Mouse (Mus musculus): ENCODE measurements around the gene Stk25.

The Stk25 gene

DNA sequence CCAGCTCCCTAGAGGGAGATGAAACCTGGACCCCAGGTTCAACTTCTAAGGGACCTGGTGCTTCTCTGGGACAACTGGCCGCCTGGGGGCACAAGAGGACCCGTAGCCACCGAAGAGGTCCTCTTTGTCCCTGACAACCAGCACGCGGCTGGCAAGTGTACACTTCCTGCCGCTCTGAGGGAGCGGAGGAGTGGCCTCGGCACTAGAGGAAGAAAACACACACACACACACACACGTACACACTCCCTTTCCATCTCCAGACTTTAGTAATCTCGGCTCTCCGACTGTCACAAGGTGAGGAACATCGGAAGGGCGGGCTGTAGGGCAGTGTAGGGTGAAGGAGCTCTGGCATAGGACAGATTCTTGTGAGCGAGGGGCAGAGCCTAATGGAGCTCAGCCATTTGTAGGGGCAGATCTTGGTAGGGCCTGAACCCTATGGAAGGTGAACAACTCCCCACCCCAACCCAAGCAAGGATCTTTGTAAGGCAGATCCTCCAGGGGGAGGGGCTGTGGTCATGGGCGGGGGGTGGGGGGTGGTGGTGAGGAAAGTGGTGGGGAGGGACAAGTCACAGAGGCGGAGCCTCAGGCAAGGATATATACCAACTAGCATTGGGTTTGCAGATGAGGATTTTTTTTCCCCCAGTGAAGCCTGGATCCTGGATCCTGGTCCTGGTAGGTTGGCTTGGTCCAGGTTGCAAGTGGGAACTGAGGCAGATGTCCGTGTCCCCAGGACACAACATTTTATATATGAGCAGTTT lies 10.5 kb upstream of the Stk25 start:
- DNase-seq: peak; percentile 68 to 81

DNA sequence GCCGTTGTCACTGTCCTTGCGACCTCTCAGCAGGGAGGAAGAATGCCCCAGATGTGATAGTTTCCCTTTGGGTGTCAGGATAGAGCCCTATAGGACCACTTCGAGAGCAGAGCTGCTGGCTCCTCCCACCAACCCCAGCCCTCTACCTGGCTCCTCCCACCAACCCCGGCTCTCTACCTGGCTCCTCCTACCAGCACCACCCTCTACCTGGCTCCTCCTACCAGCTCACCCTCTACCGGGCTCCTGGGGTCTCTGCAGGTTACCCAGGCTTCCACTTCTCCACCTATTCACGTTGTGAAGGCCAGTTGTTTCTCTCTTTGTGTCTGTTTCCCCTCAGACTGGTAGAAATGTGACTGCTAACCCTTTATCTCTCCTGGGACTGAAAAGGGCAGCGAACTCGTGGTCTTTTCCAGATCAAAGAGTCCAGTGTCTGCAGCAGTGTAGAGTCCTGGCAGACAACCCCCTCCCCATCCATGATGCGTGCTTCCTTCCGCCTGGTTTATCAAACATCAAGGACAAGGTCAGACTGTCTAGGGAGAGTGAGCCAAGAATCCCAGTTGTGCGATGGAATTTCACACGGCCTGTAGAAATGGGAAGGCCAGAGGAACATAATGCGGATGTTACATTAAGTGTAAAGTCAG lies 9.4 kb upstream of the Stk25 start:
- DNase-seq: peak in 1 of 2 experiments; percentile 13

DNA sequence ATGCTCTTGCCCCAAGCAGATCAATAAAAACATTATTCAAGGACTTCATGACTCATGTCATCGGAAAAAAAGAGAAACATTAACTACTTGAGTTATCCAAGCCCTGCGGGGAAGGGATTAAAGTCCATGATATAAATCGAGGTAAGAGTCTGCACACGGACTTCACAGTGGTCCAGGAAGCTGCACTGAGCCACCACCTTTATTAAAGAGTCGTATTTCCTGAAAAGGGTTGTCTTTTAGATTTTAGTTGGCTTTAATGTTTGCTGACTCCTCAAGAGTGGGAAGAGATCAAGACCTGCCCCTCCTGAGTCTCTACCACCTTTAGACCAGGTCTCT lies 1.5 kb downstream of the Stk25 start:
- no peak for DNase-seq

DNA sequence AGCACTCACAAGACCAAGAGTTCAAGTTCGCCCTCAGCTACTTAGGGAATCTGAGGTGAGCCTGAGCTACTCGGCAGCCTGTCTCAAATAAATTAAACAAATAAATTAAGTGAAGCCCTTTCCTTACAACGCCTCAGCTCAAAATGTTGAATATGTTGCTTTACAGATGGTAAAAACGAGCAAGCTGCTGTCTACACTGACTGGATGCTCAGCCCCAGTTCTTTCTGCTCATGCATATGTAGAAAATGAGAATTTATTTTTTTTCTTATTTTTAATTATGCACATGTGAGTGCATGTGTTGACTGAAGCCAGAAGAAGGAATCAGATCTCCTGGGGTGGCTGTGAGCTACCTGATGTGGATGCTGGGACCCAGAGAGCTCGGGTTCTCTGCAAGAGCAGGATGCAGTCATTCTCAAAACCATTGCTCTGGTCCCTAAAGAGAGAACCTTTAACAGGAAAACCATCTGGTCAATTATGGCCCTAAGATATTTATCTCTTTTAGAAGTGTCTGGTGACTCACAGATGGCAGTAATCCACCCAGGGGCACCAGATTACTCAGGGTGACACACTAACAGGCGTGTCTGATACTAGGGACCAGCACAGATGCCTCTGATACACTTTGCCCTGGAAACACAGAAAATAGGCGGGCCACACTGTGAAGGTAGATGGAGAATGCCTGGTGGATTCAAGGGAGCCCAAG lies 2.0 kb downstream of the Stk25 start:
- no peak for DNase-seq

DNA sequence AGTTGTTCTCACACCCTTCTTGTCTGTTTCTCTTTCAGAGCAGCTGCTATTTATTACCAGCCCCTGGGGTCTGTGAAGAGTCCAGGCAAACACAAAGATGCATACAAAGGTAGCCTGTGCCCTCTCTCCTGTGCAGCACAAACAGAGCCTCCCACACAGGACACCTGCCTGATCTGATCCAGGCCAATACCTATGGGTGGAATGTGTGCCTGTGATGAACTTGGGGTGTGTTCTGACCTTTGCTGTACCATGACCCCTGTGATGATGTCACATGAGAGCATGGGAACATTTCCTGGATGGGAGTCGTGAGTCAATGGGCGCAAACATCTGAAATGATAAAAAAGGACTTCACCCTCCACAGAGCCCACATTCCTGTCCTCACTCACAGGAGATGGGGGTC lies 3.7 kb downstream of the Stk25 start:
- DNase-seq: no peak

DNA sequence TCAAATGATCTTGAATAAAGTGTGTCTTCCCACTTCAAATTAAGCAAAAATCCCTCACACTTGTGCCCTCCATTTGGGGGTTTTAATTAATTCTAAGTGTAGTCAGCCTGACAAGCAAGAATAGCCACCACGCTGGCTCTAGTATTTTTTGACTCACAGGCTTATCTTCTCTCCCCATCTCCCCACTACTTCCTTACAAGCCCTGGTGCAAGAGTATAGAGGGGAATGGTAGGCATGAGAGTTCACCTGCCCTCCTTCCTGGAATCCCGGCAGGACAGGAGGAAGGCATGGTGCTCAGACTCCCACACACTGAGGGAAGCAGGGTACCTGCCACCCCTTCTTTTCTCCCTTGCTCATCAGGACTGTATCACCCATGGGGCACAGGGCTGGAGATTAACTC lies 4.2 kb downstream of the Stk25 start:
- DNase-seq: no peak

DNA sequence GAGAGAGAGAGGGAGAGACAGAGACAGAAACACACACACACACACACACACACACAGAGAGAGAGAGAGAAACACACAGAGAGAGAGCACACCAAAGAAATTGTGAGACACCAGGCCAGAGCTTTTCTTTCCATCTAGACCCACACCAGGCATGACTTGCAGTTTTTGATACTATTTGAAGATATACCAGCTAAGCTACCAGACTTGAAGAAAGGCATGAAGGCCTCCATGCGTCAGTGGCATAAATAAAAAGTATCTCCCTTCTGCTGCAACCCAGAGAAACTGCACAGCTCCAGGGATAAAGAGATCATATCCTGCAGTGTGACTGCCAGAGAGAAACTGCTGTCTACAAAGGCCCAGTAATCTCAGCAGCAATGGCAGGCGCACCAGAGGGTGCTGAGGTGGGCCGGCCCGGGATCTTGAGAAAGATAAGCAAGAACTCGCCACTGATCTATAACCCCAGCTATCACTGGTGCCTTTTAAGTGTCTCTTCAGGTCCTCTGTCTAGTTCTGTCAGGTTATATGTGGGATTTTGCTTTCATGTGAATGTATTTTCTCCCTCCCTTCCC lies 8.8 kb downstream of the Stk25 start:
- DNase-seq: no peak

DNA sequence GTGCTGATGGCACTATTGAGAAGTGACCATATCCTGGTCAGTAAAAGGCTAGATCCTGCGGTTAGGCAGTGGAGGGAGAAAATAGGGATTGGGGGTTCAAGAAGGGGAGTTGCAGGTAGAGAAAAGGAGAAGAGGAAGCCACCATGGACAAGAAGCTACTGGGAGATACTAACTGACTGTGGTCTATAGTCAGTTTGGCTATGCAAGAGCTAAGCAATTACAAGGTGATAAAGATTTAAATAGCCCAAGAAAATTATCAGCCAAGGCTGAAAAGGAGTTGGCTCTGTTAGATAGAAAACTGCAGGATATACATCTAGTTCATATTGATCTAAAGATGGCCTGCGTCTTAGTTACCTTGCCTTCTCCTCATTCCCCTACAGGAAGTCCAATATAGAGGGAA lies 15.8 kb downstream of the Stk25 start:
- DNase-seq: no peak

DNA sequence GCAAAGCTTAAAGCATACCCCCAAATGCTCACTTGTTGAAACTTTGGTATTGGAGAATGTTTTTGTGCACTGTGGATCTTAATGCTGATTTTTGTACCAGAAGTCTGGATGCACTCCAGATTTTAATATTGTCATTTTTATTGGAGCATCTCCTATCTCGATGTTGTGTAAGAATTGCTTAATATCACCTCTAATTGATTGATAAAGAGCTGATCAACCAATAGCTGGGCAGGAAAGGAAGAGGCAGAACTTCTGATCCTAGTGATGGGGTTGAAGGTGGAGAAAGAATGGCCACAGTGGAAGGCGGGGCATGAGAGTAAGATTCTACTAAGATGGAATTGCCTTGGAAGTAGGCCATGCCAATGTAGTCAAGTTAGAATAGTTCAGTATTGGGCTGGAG lies 16.5 kb downstream of the Stk25 start:
- no peak for DNase-seq

DNA sequence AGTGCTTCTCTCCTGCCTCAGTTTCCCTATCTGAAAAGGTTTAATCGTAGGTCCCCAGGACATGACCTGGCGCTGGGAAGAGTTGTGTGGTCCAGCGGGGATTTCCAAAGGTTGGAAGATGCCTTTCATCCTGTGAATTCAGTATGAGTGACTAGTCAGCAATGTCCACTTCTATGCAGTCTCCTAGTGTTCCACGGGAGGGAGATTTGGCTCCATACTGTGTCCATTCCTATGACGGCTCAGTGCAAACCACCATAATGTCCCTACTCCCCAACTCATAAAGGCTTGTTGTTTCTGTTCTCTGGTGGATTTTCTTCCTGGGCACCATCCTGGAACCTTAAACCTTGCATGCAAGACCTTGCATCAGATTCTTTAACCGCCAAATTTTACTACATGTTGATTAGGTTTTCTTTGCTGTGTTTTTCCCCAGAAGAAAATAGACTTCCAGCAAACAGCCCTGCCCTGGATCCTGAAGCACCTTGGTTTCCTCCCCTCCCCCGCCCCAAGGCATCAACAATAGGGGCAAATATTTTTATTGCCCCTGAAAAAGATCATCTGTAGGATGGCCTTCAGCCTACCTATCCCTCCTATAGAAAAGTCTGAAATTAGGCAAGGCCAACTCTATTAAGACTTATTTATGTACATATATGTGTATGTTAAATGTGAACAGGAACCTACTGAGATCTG lies 22.1 kb downstream of the Stk25 start:
- peak in 1 of 2 experiments; percentile 30 for DNase-seq

DNA sequence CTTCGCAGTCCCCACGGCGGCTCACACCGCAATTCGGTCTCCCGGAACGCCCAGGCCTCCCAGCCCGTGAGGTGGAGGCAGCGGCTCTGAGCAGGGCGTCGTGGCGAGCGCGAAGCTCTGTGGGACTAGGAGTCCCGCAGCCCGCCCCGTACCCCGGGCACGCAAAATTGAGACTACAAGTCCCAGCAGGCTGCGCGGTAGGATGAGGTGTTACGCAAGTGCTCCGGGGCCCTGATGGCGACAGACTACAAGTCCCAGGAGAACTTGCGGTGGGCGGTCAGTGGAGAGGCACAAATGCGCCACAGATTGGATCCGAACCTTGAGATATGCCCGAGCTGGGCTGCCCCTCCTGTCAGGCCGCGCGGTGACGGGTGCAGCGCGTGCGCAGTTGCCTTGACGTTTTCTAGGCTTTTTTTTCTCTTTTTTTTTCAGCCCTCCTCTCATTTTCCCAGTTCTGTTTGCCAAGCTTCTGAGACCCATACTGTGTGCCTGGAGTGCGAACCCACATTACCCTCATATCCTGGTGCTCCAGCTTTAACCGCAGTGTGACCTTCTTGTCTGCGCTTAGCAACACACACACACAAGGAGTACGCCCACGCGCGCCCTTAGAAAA lies 22.8 kb downstream of the Stk25 start:
- DNase-seq: peak; percentile 98

DNA sequence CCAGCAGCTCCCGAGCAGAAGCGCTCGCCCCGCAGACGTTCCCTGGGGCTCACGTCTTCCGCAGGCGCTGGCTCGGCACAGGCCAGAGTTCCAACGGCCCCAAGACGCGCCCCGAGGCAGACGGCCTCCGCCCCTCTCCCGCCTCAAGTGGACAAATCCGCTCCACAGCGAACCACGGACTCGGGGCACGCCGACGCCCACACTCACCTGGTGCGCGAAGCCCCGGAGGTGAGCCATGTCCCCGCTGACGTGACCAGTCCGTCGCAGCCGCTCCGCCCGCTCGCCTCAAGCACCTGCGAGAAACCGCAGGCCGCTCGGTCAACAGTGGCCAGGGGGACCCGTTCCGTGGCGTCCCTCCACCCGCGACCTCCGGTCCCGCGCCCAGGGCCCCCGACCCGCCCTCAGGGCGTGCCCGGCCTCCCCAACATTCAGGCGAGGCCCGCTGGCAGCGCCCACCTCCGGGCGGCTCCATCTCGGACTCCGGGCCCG lies 23.3 kb downstream of the Stk25 start:
- DNase-seq: peak in 1 of 2 experiments; percentile 76

DNA sequence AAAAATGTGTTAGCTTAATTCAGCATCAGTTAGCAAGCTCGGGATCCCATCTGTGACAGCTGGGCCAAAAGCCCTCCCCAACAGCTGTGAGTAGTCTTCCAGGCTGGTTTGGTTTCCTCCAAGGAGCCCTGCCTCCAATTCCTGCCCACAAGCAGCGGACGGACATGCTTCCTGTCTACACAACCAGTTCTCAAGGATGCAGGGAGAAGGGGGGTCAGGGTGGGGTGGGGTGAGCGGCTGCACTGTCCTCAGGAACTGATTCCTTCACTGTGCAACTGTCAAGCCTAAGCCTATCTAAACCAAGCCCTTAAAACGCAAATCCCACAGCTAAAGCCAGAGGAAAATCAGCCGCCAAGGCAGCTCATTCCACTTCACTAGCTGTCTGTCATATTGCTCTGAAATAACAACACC lies 24.0 kb downstream of the Stk25 start:
- DNase-seq: peak in 1 of 2 experiments; percentile 29

DNA sequence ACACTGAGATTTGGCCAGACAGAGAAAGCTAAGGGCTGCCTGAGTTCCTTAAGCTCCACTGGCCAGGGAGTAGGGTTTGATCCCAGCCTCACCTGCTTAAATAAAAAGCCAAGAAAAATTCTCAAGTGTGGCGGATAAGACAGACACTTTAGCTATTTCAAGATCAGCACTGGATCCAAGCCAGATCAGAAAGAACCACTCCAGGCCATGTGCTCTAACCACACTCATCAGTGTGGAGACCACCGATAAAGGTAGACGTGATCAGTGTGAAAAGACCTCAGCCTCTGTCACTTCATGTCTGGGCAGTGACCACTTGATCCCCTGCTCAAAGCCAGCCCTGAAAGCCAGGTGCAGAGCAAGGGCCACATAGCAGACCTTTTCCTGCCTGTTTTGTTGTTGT lies 25.7 kb downstream of the Stk25 start:
- no peak for DNase-seq

DNA sequence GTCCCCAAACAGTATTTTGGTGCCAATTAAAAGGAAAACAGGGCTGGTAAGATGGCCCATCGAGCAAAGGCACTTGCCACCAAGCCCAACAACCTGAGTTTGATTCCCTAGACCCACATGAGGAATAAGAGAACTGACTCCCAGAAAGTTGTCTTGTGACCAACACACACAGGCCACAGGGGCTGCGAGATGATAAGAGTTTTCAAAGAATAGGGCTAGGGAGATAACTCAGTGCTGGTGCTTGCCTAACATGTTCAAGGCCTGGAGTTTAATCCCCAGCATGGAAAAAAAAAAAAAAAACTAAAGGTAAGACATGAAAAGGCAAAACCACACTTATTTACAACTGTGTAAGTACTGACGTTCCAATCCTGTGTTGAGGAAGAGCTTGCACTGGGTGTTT lies 27.7 kb downstream of the Stk25 start:
- DNase-seq: no peak

DNA sequence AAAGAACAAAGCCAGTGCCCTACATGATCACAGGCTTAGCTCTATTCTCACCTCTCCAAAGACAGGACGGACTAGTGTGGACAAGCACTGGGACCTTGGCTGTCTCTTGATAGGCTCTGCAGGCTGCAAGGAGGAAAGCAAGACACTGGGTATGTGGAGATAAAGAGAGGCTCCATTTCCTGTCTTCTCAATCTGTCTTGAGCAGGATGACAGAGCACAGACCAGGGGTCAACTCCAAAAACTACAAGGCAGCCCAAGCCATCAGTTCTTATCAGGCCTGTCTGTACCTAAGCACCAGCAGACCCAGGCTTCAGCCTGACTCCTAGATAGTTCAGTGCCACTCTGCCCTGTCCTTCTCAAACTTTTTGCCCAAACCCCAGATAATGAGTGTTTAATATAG lies 34.0 kb downstream of the Stk25 start:
- no peak for DNase-seq

DNA sequence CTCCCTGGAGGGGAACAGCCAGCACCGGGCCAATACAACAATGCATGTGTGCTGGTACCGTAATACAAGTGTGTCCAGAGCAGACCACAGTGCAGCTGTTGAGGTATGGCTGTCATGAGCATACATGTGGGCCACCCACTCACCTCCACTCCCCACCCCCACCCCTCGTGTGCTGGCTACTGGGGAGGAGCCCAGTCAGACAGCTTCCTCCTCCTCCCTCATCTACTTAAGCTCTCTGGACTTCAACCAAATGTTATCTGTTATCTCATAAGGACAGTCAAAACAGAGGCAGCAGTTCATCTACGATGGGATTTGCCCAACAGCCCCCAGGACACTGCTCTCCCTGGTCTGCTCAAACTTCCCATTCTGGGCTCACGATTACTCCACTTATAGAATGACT lies 39.5 kb downstream of the Stk25 start:
- DNase-seq: no peak

DNA sequence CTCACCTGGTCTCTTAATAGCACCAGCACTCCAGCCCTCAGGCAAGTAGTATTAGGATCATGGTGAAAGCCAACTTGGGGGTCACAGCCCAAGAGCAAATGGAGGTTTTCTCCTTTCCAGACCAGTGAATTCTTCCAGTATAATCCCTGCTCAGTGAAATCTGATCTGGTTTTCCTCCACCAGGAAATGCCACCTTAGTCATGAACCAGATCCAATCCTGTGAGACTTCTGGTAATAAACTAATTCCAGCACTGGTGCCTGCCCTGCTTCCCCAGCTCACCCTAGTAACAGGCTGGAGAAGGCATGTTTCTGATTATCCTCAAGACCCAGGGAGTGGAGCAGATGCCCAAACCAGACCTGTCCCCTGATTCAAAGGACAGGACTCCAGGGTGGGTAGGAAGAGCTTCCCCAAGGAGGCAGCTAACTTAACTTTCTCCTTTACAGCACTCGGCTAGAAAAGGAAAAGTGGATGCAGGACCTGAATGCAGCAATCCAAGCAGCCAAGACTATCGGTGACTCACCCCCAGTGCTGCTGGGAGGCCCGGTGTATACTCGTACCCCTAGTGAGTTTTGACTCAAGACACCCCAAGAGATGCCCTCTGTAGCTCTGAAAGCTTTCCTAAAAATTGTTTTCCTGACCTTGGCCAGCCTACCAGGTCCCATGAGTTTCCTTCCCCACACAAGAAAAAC lies 40.3 kb downstream of the Stk25 start:
- no peak for DNase-seq

DNA sequence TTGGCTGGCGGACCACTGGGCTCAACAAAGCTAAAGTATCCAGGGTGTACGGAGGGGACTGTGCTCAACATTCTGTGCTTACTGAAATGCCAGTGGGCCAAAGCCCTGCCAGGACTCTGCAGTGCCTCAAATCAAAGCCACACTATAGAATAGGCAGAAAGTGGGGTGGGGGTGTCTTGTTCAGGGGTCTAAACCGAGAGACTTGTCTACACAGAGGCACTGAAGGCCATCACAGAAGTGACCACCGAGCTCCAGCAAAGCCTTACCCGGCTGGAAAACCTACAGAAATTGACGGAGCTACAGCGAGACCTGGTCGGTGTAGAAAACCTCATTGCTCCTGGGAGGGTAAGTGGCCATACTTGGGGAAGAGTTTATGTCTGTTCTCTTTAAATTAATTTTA lies 48.7 kb downstream of the Stk25 start:
- DNase-seq: no peak

DNA sequence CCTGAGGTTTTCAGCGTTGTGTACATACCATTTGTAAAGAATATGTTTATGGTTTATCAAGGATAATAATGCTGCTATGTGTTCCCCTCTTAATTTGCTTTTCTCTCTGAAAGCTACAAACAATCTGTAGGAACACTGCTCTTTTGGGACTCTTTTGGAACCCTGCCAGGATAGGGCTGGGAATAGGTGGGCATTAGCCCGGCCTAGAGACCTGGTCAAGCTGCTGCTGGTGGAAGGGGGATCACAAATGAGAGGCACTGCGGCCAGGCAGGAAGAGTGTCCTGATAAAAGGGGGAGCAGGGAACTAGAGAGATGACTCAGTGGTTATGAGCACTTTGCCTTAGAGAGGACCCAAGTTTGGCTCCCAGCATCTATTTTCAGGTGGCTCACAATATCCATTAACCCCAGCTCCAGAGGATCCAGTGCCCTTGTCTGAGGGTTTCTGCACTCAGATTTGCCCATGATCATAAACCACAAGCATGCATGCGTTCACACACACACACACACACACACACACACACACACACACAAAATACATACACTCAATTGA lies 49.7 kb downstream of the Stk25 start:
- DNase-seq: no peak
